Mouse (Mus musculus): ENCODE measurements at regions not wholly inside any gene's neighbourhood (a gene's known extent, or its start where the extent isn't known, plus 50 kb on each side); places are given as distances from the start of the nearest gene placed in this dataset.

DNA sequence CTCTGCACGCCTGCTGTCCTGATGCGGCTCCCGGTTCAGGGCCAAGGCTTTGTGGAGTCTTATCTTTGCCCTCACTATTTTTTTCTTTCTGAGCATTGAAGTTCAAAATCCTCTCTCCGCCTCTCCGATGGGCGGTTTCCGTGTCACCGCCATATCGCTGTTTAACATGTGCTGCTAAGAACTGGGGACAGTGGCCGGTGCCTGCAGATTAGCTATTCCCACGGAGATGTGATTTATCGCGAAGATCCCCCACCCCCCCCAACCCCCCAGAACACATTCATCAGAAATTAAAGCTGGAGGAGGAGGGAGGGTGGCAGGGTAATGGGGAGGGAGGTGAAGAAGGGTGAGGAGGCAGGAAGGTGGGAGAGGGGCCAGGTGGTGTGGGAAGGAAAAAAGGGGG is 151.2 kb upstream of the Lhx5 start:
- Histone ChIP-seq H3K4me1 (ENCODE audit: insufficient read depth, low read depth, low read length) (no peaks in the 10 kb centered on the region), H3K27me3 (ENCODE audit: insufficient read depth, low read length) (peaks cover 14% of the 10 kb centered on the region; the same call in 1 of the 2 replicates), H3K4me3 (ENCODE audit: low read depth, low read length) (no peak overlapping the region), H3K36me3 (replicated peaks) (no peaks in the 10 kb centered on the region), H3K9me3 (replicated peaks) (no peaks in the 10 kb centered on the region)
- no peak for DNase-seq (ENCODE audit: low spot score)
- no peak for TF ChIP-seq CTCF (IDR thresholded peaks at IDR 0.05; ENCODE audit: low read depth, low read length)
- no peak for ATAC-seq (ENCODE audit: extremely low read depth, insufficient number of reproducible peaks, low FRiP score, poor library complexity, severe bottlenecking)

DNA sequence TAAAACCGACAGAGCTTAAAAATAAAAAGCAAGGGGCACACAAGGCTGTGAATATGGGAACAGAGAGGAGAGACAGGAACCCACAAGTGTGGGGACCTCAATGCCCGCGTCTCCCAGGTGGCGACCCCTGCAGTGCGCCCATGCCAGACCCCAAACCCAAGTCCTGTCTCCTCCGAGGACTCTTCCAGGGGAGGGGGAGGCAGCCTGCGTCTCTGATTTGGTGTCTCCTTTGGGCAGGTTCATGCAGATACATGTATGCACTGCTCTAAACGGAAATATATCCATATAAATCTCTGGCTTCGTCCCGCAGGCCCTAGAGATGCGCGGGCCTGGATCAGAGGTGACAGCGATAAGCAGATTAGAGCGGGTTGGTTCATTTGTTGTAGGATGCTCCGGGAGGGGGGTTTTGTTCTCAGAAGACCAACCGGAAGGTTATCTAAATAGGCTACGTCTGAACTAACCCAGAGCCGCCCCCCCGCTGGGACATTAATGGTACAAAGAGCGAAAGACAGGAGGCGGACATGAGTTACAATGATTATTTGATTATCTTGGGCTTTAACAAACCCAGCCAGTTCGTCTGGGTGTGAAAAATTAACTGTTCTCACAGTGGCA is 150.4 kb upstream of the Lhx5 start:
- TF ChIP-seq GATA2 (IDR thresholded peaks at IDR 0.05; ENCODE audit: borderline replicate concordance, low read depth, low read length) (no peak), CTCF (IDR thresholded peaks at IDR 0.05; ENCODE audit: low read depth, low read length) (no peak), TAL1 (conservative IDR thresholded peaks at IDR 0.05; ENCODE audit: low read depth, low read length) (no peak), POLR2AphosphoS5 (IDR thresholded peaks at IDR 0.05; ENCODE audit: insufficient replicate concordance, low read depth, low read length) (no peak), GATA1 (IDR thresholded peaks at IDR 0.05; ENCODE audit: borderline replicate concordance, low read length) (no peak)
- ATAC-seq (ENCODE audit: extremely low read depth, insufficient number of reproducible peaks, low FRiP score, poor library complexity, severe bottlenecking): no peak
- Histone ChIP-seq H3K9me3 (replicated peaks) (no peaks in the 10 kb centered on the region), H3K4me3 (ENCODE audit: low read depth, low read length) (no peak overlapping the region), H3K27me3 (ENCODE audit: insufficient read depth, low read length) (peaks cover 10% of the 10 kb centered on the region; the same call in 1 of the 2 replicates), H3K36me3 (replicated peaks) (no peaks in the 10 kb centered on the region), H3K4me1 (ENCODE audit: insufficient read depth, low read depth, low read length) (no peaks in the 10 kb centered on the region)
- no peak for DNase-seq (ENCODE audit: low spot score)

DNA sequence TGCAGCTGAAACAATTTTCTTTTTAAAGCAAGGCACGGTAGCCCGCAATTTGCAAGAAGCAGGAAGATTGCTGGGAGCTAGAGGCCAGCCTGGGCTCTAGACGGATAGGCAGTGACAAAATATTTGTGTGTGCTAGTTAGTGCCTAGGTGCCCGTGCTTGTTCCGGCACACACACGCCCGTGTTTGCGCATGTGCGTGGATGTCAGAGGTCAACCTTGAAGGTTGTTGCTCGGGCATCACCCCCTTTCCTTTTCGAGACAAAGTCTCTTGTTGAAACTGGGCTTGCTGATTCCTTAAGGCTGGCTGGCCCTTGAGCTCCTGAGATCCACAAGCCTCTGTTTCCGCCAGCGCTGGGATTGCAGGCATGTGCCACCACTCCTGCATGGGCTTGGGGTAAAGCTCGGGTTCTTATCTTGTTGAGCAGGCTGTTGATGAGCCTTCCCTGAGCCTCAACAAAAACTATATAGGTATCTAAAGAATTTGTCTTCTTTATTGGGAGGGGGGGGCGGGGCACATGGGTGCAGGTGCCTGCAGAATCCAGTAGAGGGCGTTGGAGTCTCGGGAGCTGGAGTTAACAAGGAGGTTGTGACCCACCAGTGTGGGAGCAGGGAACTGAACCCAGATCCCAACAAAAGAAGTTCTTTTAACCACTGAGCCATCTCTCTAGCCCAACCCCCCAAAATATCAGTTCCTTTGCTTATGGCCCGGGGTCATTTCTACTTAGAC is 149.5 kb upstream of the Lhx5 start:
- Histone ChIP-seq H3K27me3 (ENCODE audit: insufficient read depth, low read length) (peaks cover 9% of the 10 kb centered on the region; the same call in 1 of the 2 replicates), H3K4me1 (ENCODE audit: insufficient read depth, low read depth, low read length) (no peaks in the 10 kb centered on the region), H3K36me3 (replicated peaks) (no peaks in the 10 kb centered on the region), H3K9me3 (replicated peaks) (no peaks in the 10 kb centered on the region), H3K4me3 (ENCODE audit: low read depth, low read length) (no peak overlapping the region)
- ATAC-seq (ENCODE audit: extremely low read depth, insufficient number of reproducible peaks, low FRiP score, poor library complexity, severe bottlenecking) (no peak), DNase-seq (ENCODE audit: low spot score) (no peak)
- TF ChIP-seq POLR2AphosphoS5 (IDR thresholded peaks at IDR 0.05; ENCODE audit: insufficient replicate concordance, low read depth, low read length): no peak
- TF ChIP-seq GATA2 (IDR thresholded peaks at IDR 0.05; ENCODE audit: borderline replicate concordance, low read depth, low read length): no peak
- no peak for TF ChIP-seq CTCF (IDR thresholded peaks at IDR 0.05; ENCODE audit: low read depth, low read length)
- TF ChIP-seq GATA1 (IDR thresholded peaks at IDR 0.05; ENCODE audit: borderline replicate concordance, low read length): no peak
- no peak for TF ChIP-seq TAL1 (conservative IDR thresholded peaks at IDR 0.05; ENCODE audit: low read depth, low read length)

DNA sequence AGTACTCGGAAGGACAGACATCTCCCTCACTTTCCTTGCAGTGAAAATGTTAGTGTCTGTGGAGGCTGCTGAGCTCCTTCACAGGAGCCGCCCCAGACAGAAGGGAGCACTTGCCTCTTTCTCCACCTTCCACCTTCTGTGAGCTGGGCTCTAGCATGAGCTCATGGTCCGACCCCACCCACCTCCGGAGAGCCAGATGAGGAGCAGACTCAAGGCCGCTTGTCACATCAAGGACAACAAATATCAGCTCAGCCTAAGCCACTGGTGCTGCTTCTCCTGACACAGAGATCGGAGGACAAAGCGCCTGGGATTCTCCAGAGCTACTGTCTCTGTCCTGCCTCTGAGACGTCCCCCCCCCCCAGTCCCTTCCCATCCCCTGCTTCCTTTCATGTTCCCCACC is 146.9 kb upstream of the Lhx5 start:
- no peak for TF ChIP-seq CTCF (IDR thresholded peaks at IDR 0.05; ENCODE audit: low read depth, low read length)
- no peak for TF ChIP-seq GATA1 (IDR thresholded peaks at IDR 0.05; ENCODE audit: borderline replicate concordance, low read length)
- TF ChIP-seq GATA2 (IDR thresholded peaks at IDR 0.05; ENCODE audit: borderline replicate concordance, low read depth, low read length): no peak
- TF ChIP-seq TAL1 (conservative IDR thresholded peaks at IDR 0.05; ENCODE audit: low read depth, low read length): no peak
- no peak for TF ChIP-seq POLR2AphosphoS5 (IDR thresholded peaks at IDR 0.05; ENCODE audit: insufficient replicate concordance, low read depth, low read length)
- Histone ChIP-seq H3K4me3 (ENCODE audit: low read depth, low read length) (no peak overlapping the region), H3K36me3 (replicated peaks) (no peaks in the 10 kb centered on the region), H3K27me3 (ENCODE audit: insufficient read depth, low read length) (peaks cover 11% of the 10 kb centered on the region; the same call in 1 of the 2 replicates), H3K4me1 (ENCODE audit: insufficient read depth, low read depth, low read length) (no peaks in the 10 kb centered on the region), H3K9me3 (replicated peaks) (peaks cover 1% of the 10 kb centered on the region)
- no peak for ATAC-seq (ENCODE audit: extremely low read depth, insufficient number of reproducible peaks, low FRiP score, poor library complexity, severe bottlenecking)
- no peak for DNase-seq (ENCODE audit: low spot score)

DNA sequence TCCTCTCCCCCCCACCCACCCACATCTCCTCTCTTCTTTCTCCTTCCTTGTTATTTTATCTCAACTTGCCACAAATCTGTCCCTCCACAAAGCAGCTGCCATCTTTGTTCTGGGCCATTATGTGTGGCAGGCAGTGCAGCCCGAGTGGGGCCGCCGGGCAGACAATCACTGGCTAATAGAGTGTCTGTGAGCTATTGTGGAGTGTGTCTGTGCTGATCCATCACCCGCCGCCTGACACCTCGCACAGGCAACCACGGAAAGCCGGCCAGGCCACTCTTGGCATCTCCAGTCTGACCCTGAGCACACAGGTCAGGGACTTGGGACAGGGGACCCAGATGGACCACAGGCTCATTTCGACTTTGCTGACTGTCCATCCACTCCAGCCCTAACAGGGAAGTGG is 146.5 kb upstream of the Lhx5 start:
- no peak overlapping the region for H3K4me3 ChIP-seq (ENCODE audit: low read depth, low read length)
- ATAC-seq (ENCODE audit: extremely low read depth, insufficient number of reproducible peaks, low FRiP score, poor library complexity, severe bottlenecking) (no peak), DNase-seq (ENCODE audit: low spot score) (no peak)
- TF ChIP-seq TAL1 (conservative IDR thresholded peaks at IDR 0.05; ENCODE audit: low read depth, low read length): no peak
- TF ChIP-seq POLR2AphosphoS5 (IDR thresholded peaks at IDR 0.05; ENCODE audit: insufficient replicate concordance, low read depth, low read length): no peak
- TF ChIP-seq CTCF (IDR thresholded peaks at IDR 0.05; ENCODE audit: low read depth, low read length): no peak
- no peak for TF ChIP-seq GATA2 (IDR thresholded peaks at IDR 0.05; ENCODE audit: borderline replicate concordance, low read depth, low read length)
- TF ChIP-seq GATA1 (IDR thresholded peaks at IDR 0.05; ENCODE audit: borderline replicate concordance, low read length): no peak
- no peaks in the 10 kb centered on the region for H3K4me1 ChIP-seq (ENCODE audit: insufficient read depth, low read depth, low read length)
- peaks cover 3% of the 10 kb centered on the region for H3K9me3 ChIP-seq (replicated peaks)
- peaks cover 11% of the 10 kb centered on the region; the same call in 1 of the 2 replicates for H3K27me3 ChIP-seq (ENCODE audit: insufficient read depth, low read length)
- no peaks in the 10 kb centered on the region for H3K36me3 ChIP-seq (replicated peaks)

DNA sequence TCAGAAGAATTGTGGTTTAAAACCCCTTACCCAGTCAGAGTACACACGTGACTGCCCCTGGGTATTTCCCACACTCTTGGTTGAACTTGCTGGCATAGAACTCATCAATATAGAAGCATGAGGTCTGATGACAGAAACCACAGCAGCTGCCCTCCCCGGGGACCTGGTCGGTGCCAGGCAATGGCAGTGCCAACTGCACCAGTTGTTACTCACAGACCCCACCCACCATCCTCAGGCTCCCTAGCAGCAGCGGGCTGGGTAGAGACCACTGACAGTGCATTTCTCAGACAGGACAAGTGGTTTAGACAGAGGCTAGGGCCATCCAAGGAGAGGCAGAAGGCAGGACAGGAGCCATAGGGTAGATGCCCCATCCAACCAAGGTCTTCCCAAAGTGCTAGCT is 144.7 kb upstream of the Lhx5 start:
- ATAC-seq (ENCODE audit: extremely low read depth, insufficient number of reproducible peaks, low FRiP score, poor library complexity, severe bottlenecking): no peak
- DNase-seq (ENCODE audit: low spot score): no peak
- no peak overlapping the region for H3K4me3 ChIP-seq (ENCODE audit: low read depth, low read length)
- H3K4me1 ChIP-seq (ENCODE audit: insufficient read depth, low read depth, low read length): no peaks in the 10 kb centered on the region; the same call in 1 of the 2 replicates
- H3K36me3 ChIP-seq (replicated peaks): no peaks in the 10 kb centered on the region
- peaks cover 11% of the 10 kb centered on the region; the same call in 1 of the 2 replicates for H3K27me3 ChIP-seq (ENCODE audit: insufficient read depth, low read length)
- TF ChIP-seq GATA1 (IDR thresholded peaks at IDR 0.05; ENCODE audit: borderline replicate concordance, low read length) (no peak), POLR2AphosphoS5 (IDR thresholded peaks at IDR 0.05; ENCODE audit: insufficient replicate concordance, low read depth, low read length) (no peak), CTCF (IDR thresholded peaks at IDR 0.05; ENCODE audit: low read depth, low read length) (no peak), GATA2 (IDR thresholded peaks at IDR 0.05; ENCODE audit: borderline replicate concordance, low read depth, low read length) (no peak), TAL1 (conservative IDR thresholded peaks at IDR 0.05; ENCODE audit: low read depth, low read length) (no peak)
- peaks cover 5% of the 10 kb centered on the region for H3K9me3 ChIP-seq (replicated peaks)
